26 mouse cellular contexts compared by ENCODE assay signal in the genomic region with DNA sequence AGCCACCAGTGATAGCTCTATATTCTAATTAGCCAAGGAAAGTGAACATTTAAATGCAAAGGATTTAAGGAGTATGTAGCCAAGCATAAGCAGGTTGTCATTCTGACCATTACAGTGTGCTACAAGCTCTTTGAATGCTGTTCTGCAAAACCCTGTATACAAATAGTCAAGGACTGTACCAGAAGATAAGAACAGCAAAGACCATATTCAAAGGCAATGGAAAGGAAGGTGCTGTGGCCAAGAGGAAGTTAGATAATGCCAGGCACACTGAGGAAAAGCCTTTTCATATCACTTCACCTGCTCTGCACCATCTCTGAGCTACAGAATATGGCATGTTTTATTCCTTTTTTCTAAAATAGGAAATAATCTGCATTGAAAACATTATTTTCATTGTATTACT.
DNase-seq lines count a peak whose midpoint lies in the region; ATAC-seq and TF ChIP-seq lines count a peak whose summit lies in the region.
"Had no signal": no experiment of that assay in that cellular context is flagged by ENCODE, and none has a peak within 500 bp of the region (broad histone marks: within the 10 kb centered on the region; RNA-seq: fewer than 3 reads in every experiment).

No protein-coding gene starts in this region.

- no peaks in the 10 kb centered on the region for H3K9me3 ChIP-seq in liver, embryonic 13.5 days (replicated peaks)
- H3K9me3 ChIP-seq: forebrain, embryonic 15.5 days; heart, embryonic 12.5 days; limb, embryonic 13.5 days; stomach, embryonic 15.5 days had no signal

- no peaks in the 10 kb centered on the region for H3K36me3 ChIP-seq in C2C12 (ENCODE audit: control insufficient read depth, insufficient read depth)
- no peaks in the 10 kb centered on the region for H3K36me3 ChIP-seq in liver, embryonic 13.5 days
- H3K36me3 ChIP-seq in myocyte (ENCODE audit: control insufficient read depth, insufficient read depth) = no peaks in the 10 kb centered on the region
- H3K36me3 ChIP-seq: forebrain, embryonic 15.5 days; heart, embryonic 12.5 days; limb, embryonic 13.5 days; stomach, embryonic 15.5 days had no signal

- H3K4me3 ChIP-seq in C2C12 (ENCODE audit: insufficient read depth, poor library complexity, severe bottlenecking) (no peak overlapping the region), myocyte (no peak overlapping the region)
- H3K4me3 ChIP-seq in liver, embryonic 13.5 days (replicated peaks) = no peak overlapping the region
- H3K4me3 ChIP-seq: forebrain, embryonic 15.5 days; gastrocnemius, adult 2 months; heart, adult 2 months; heart, embryonic 12.5 days; limb, embryonic 13.5 days; stomach, embryonic 15.5 days had no signal

- no peak for TF ChIP-seq CTCF in C2C12 (IDR thresholded peaks at IDR 0.05; ENCODE audit: control insufficient read depth, insufficient read depth, insufficient read length)

- ATAC-seq in liver, embryonic 13.5 days (ENCODE audit: low read depth) = 0 out of 2 replicates have a peak, but pooled peaks have one; percentile 41
- ATAC-seq: forebrain, embryonic 15.5 days; intestine, postnatal 0 days had no signal

- H3K9ac ChIP-seq in liver, embryonic 13.5 days = no peak overlapping the region
- H3K9ac ChIP-seq: forebrain, embryonic 15.5 days; heart, embryonic 12.5 days; hindbrain, embryonic 14.5 days; limb, embryonic 13.5 days; stomach, embryonic 15.5 days had no signal

- no peak for TF ChIP-seq POLR2A in myocyte (IDR thresholded peaks at IDR 0.05; ENCODE audit: insufficient read length, low read depth)

- peaks cover 8% of the 10 kb centered on the region for H3K4me1 ChIP-seq in liver, embryonic 13.5 days (replicated peaks)
- H3K4me1 ChIP-seq: forebrain, embryonic 15.5 days; stomach, embryonic 15.5 days had no signal

- H3K27me3 ChIP-seq in C2C12 (ENCODE audit: control insufficient read depth, insufficient read depth, insufficient read length) (no peaks in the 10 kb centered on the region), myocyte (ENCODE audit: control insufficient read depth, insufficient read depth, insufficient read length) (no peaks in the 10 kb centered on the region)
- H3K27me3 ChIP-seq in liver, embryonic 13.5 days = no peaks in the 10 kb centered on the region
- H3K27me3 ChIP-seq: CH12.LX; forebrain, embryonic 15.5 days; heart, embryonic 12.5 days; limb, embryonic 13.5 days; stomach, embryonic 15.5 days had no signal

- DNase-seq in MEL-GATA-1-ER (ENCODE audit: extremely low read depth, low read depth) = peak; percentile 85
- DNase-seq in liver, embryonic 13.5 days = no peak
- no peak for DNase-seq in right cerebral cortex, postnatal 14 days
- no peak for DNase-seq in cerebellum, postnatal 14 days
- DNase-seq in retina, postnatal 1 day = no peak
- DNase-seq: adrenal gland, postnatal 25 days; B cell, adult 2 months; cerebellum, adult 11-12 months; cerebellum, postnatal 25 days; gastrocnemius, adult 2 months; gastrocnemius, postnatal 36 days; heart, adult 2 months; heart, postnatal 4 days; kidney, postnatal 14 days; lung, postnatal 36 days; midbrain, embryonic 14.5 days; thymus, postnatal 14 days had no signal

- H3K79me2 ChIP-seq in C2C12 (ENCODE audit: control insufficient read depth, insufficient read depth) = peaks cover 15% of the 10 kb centered on the region
- no peaks in the 10 kb centered on the region for H3K79me2 ChIP-seq in myocyte (ENCODE audit: control insufficient read depth, insufficient read depth)

- no peaks in the 10 kb centered on the region for H3K79me3 ChIP-seq in C2C12 (ENCODE audit: low read depth)

- H3ac ChIP-seq in C2C12 (ENCODE audit: control insufficient read depth, insufficient read length, low read depth) = peak overlapping the region; percentile 5
- no peak overlapping the region for H3ac ChIP-seq in myocyte (ENCODE audit: control insufficient read depth, insufficient read length)

- H3K4me2 ChIP-seq in liver, embryonic 13.5 days = no peak overlapping the region
- peak overlapping the region; percentile 62 for H3K4me2 ChIP-seq in myocyte (ENCODE audit: low read depth)
- H3K4me2 ChIP-seq: forebrain, embryonic 15.5 days; heart, embryonic 12.5 days; hindbrain, embryonic 14.5 days; limb, embryonic 13.5 days; stomach, embryonic 15.5 days had no signal

- H3K27ac ChIP-seq in liver, embryonic 13.5 days = no peak overlapping the region
- H3K27ac ChIP-seq: forebrain, embryonic 15.5 days; gastrocnemius, adult 2 months; heart, adult 2 months; hindbrain, embryonic 14.5 days; limb, embryonic 13.5 days; stomach, embryonic 15.5 days had no signal

TF ChIP-seq in C2C12, 6 proteins besides CTCF, POLR2A, EP300 and RAD21:
- TF ChIP-seq MAX (IDR thresholded peaks at IDR 0.05) = no peak
TF ChIP-seq in C2C12: peak in this region for 0.

TF ChIP-seq in myocyte, 11 proteins besides CTCF, POLR2A, EP300 and RAD21:
- TF ChIP-seq TCF12 (IDR thresholded peaks at IDR 0.05; ENCODE audit: insufficient read depth, poor library complexity, severe bottlenecking) (no peak), CEBPB (IDR thresholded peaks at IDR 0.05; ENCODE audit: insufficient read depth, poor library complexity, severe bottlenecking) (no peak), E2F4 (IDR thresholded peaks at IDR 0.05; ENCODE audit: insufficient read depth) (no peak), TCF3 (IDR thresholded peaks at IDR 0.05; ENCODE audit: insufficient read length, low read depth) (no peak), POLR2AphosphoS2 (IDR thresholded peaks at IDR 0.05; ENCODE audit: insufficient read length, low read depth) (no peak), MAX (IDR thresholded peaks at IDR 0.05; ENCODE audit: low read depth) (no peak), MYOD1 (IDR thresholded peaks at IDR 0.05; ENCODE audit: control insufficient read depth in 1 of 3, insufficient read length in 2 of 3, low read depth in 2 of 3) (no peak)
